Mouse (Mus musculus) kidney, postnatal 0 days (tissue): ENCODE data around the gene Gm49342. TPM values are rescaled to one million over a fixed set of nuclear protein-coding genes. Genes with fewer than 3 reads are reported as not detected.
A peak's percentile ranks its signal among the peaks of the same experiment; 100 is the strongest.

Source experiments
- ATAC-seq: fragments of 200-750 bp; cut with Nextera tagmentation; replicated peaks from 2 replicates; pipeline ENCODE4 v1.8.0; 2017; ENCODE audit warnings: low read depth, moderate number of reproducible peaks, moderate TSS enrichment, moderate library complexity; ENCODE audit not compliant: low FRiP score
- DNase-seq: peaks from one replicate; pipeline ENCODE4 v3.0.0-alpha.2; 2016; ENCODE audit warnings: low spot score
- H3K27ac ChIP-seq: fragments of 300-500 bp; sonication (generic); 2 replicates; pipeline ENCODE4 v1.5.1; 2014; ENCODE audit warnings: mild to moderate bottlenecking
- H3K27me3 ChIP-seq: fragments of 300-500 bp; sonication (generic); 2 replicates; pipeline ENCODE4 v1.6.1; 2014; ENCODE audit warnings: low read length, mixed read lengths; ENCODE audit not compliant: insufficient read depth
- H3K36me3 ChIP-seq: fragments of 300-500 bp; sonication (generic); 2 replicates; pipeline ENCODE4 v1.6.1; 2014; ENCODE audit warnings: low read length, mixed read lengths; ENCODE audit not compliant: insufficient read depth
- H3K4me1 ChIP-seq: fragments of 300-500 bp; sonication (generic); replicated peaks from 2 replicates; pipeline ENCODE4 v1.6.1; 2014; ENCODE audit warnings: antibody characterized with exemption, low read length, mixed read lengths; ENCODE audit not compliant: insufficient read depth
- H3K4me2 ChIP-seq: fragments of 300-500 bp; sonication (generic); 2 replicates; pipeline ENCODE4 v1.6.1; 2014; ENCODE audit warnings: mild to moderate bottlenecking, low read length, moderate library complexity, mixed read lengths
- H3K4me3 ChIP-seq: fragments of 300-500 bp; sonication (generic); replicated peaks from 2 replicates; pipeline ENCODE4 v1.5.1; 2014; ENCODE audit warnings: low read depth, low read length
- H3K9ac ChIP-seq: fragments of 300-500 bp; sonication (generic); 2 replicates; pipeline ENCODE4 v1.6.1; 2014; ENCODE audit warnings: low read depth, low read length
- H3K9me3 ChIP-seq: fragments of 300-500 bp; sonication (generic); replicated peaks from 2 replicates; pipeline ENCODE4 v1.6.1; 2016; ENCODE audit warnings: low read length, inconsistent platforms, mixed read lengths
- CTCF ChIP-seq: IDR thresholded peaks from 2 replicates; pipeline ENCODE4 v1.5.1; 2016; ENCODE audit warnings: antibody characterized with exemption, low read depth, mild to moderate bottlenecking, moderate library complexity
- WGBS: fragments of 180-500 bp; shearing (Covaris S2); extraction: QIAGEN DNeasy Blood & Tissue Kit; methylation state at CpG from one replicate; pipeline ENCODE4 v1.1.7; 2014; 5-methylcytosine and 5-hydroxymethylcytosine counted together
- polyA plus RNA-seq: library from polyadenylated mRNA; unstranded; fragments of >200 nt; fragmentation: Nextera tagmentation; extraction: Ambion mirVana; gene quantifications from 2 replicates; pipeline ENCODE4 v1.2.1, GENCODE M21; 2015

Gm49342 gene
- polyA plus RNA-seq, 1 experiment from 2014 or later: not detected

GRCm38 (mm10) chr14:50924281-50925064 lies 19.8 kb upstream of the Gm49342 start, which contains the start of the genes Osgep and Apex1:
Gene Osgep (minus strand): TSS chr14:50924893.
Gene Apex1 (plus strand): TSS chr14:50924968.
- WGBS: under 1% methylated on average over 57 of the region's 57 CpGs

GRCm38 (mm10) chr14:50925111-50925920 lies 19.0 kb upstream of the Gm49342 start:
- Histone ChIP-seq H3K36me3 (peaks cover 23% of the 10 kb centered on the region), H3K4me3 (peak overlapping the region; percentile 60), H3K4me1 (0 out of 2 replicates have a peak, but pooled peaks cover 5% of the 10 kb centered on the region), H3K4me2 (peak overlapping the region; percentile 85), H3K9me3 (no peaks in the 10 kb centered on the region), H3K9ac (peak overlapping the region; percentile 71), H3K27me3 (no peaks in the 10 kb centered on the region), H3K27ac (peak overlapping the region; percentile 95)
- WGBS: 1% methylated on average over 38 of the region's 38 CpGs
- DNase-seq (no peak), ATAC-seq (peak; percentile 14)
- no peak for TF ChIP-seq CTCF

More at GRCm38 (mm10) chr14:50924281-50925064, 19.8 kb upstream of the Gm49342 start, which contains the start of the genes Osgep and Apex1:
- peak within 1 kb of the TSS; percentile 74 for H3K9ac ChIP-seq
- TF ChIP-seq CTCF: no peak
- 0 out of 2 replicates have a peak, but pooled peaks cover 5% of the 10 kb centered on the region for H3K4me1 ChIP-seq
- DNase-seq: peak; percentile 98
- no peaks in the 10 kb centered on the region for H3K9me3 ChIP-seq
- H3K27me3 ChIP-seq: no peaks in the 10 kb centered on the region
- peak within 1 kb of the TSS; percentile 85 for H3K4me2 ChIP-seq
- peak within 1 kb of the TSS; percentile 95 for H3K27ac ChIP-seq
- peak within 1 kb of the TSS; percentile 60 for H3K4me3 ChIP-seq
- ATAC-seq: peak; percentile 97
- peaks cover 23% of the 10 kb centered on the region for H3K36me3 ChIP-seq

DNA sequence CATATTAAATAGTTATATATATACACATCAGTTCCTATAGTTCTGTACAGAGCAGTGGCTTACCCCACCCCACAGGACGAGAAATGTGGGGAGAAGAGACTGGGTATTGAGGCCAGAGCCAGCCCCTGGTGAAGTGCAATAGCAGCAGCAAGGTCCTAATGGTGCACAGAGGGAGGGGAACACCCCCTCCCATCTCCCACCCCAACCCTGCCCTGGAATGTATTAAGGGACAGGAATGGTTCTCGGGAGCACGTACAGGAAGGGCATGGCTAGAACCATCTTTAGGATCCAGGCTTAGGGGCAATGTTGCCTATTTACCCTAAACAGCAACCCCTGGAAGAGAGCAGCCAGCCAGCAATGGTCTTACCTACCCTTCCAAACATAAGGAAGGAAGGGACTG lies 17.0 kb upstream of the Gm49342 start:
- Histone ChIP-seq H3K4me3 (no peak overlapping the region), H3K9ac (no peak overlapping the region), H3K9me3 (no peaks in the 10 kb centered on the region), H3K27ac (no peak overlapping the region), H3K27me3 (no peaks in the 10 kb centered on the region), H3K4me2 (no peak overlapping the region), H3K36me3 (peaks cover 23% of the 10 kb centered on the region), H3K4me1 (0 out of 2 replicates have a peak, but pooled peaks cover 5% of the 10 kb centered on the region)
- no peak for TF ChIP-seq CTCF
- ATAC-seq (no peak), DNase-seq (no peak)
- 77% methylated on average over 3 of the region's 3 CpGs for WGBS

GRCm38 (mm10) chr14:50929951-50930350 lies 14.4 kb upstream of the Gm49342 start:
- Histone ChIP-seq H3K4me1 (0 out of 2 replicates have a peak, but pooled peaks cover 5% of the 10 kb centered on the region), H3K4me3 (peak overlapping the region; percentile 88), H3K9me3 (no peaks in the 10 kb centered on the region), H3K4me2 (peak overlapping the region; percentile 84), H3K27me3 (no peaks in the 10 kb centered on the region), H3K9ac (peak overlapping the region; percentile 94), H3K36me3 (peaks cover 23% of the 10 kb centered on the region), H3K27ac (peak overlapping the region; percentile 87)
- TF ChIP-seq CTCF: no peak
- WGBS: 9% methylated on average over 10 of the region's 10 CpGs
- DNase-seq (peak; percentile 5), ATAC-seq (no peak)

DNA sequence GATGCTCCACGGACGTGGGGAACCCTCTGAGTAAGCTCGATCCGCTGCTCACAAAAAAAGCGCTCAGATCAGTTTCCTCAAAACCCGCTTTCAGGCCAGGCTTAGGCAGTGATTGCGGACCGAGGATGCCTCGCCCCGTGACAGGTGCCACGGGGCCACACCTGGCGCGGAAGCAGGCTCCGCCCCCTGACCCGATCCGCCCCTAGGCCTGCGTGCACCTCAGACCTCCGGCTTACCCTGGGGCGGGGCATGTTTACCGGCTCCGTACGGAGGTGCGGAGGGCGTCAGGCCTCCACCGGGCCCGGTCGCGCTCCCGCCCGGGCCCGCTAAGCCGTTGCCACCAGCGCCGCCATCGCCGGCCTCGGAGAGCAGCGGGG lies 14.0 kb upstream of the Gm49342 start:
- Histone ChIP-seq H3K36me3 (peaks cover 23% of the 10 kb centered on the region), H3K4me1 (0 out of 2 replicates have a peak, but pooled peaks cover 5% of the 10 kb centered on the region), H3K27me3 (no peaks in the 10 kb centered on the region), H3K9ac (peak overlapping the region; percentile 94), H3K27ac (peak overlapping the region; percentile 87), H3K4me3 (peak overlapping the region; percentile 88), H3K4me2 (peak overlapping the region; percentile 84), H3K9me3 (no peaks in the 10 kb centered on the region)
- WGBS: under 1% methylated on average over 38 of the region's 38 CpGs
- ATAC-seq: peak; percentile 70
- peak; percentile 22 for DNase-seq
- no peak for TF ChIP-seq CTCF
